Mouse (Mus musculus) ES-E14 (cell line): Measurements from ENCODE around the gene Btbd8.

Source experiments
- MAFK ChIP-seq: IDR thresholded peaks from 2 replicates; pipeline ENCODE4 v1.6.1; 2014; ENCODE audit warnings: mild to moderate bottlenecking, low read depth, low read length, inconsistent platforms; ENCODE audit not compliant: insufficient read depth
- ZC3H11A ChIP-seq: IDR thresholded peaks from 2 replicates; pipeline ENCODE4 v1.6.1; 2012; ENCODE audit warnings: low read depth, mild to moderate bottlenecking, inconsistent platforms, low read length, borderline replicate concordance
- ZNF384 ChIP-seq: IDR thresholded peaks from 2 replicates; pipeline ENCODE4 v1.6.1; 2012; ENCODE audit warnings: low read depth, low read length, inconsistent platforms

DNA sequence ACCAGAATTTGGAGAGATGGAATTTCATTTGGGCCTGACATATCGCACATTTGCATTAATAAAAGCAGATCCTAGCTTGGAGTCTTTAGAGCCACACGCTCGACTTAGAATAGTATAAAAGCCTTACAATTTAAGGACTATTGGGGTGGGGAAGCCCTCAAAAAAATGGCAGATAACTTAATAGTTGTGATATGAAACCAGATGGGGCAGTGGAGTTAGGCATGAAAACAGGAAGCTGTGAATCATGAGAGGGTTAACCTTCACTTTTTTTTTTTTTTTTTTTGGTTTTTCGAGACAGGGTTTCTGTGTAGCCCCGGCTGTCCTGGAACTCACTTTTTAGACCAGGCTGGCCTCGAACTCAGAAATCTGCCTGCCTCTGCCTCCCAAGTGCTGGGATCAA, 1.6 kb upstream of the Btbd8 start:
- no peak for TF ChIP-seq ZNF384
- no peak for TF ChIP-seq MAFK
- TF ChIP-seq ZC3H11A, result no peak
